Mouse (Mus musculus): Measurements from ENCODE around the gene Mrpl10.

GRCm38 (mm10) chr11:97048090-97048650 lies 6.8 kb downstream of the Mrpl10 start:
- TF ChIP-seq CTCF (IDR thresholded peaks at IDR 0.05; ENCODE audit: extremely low read depth, insufficient read depth, insufficient read length, insufficient replicate concordance) (no peak), POLR2A (IDR thresholded peaks at IDR 0.05; ENCODE audit: low read depth, low read length) (no peak)

Data from spleen, adult 2 months (tissue).